Mouse (Mus musculus): ENCODE data around the gene Prrg1. TPM values are rescaled to one million over a fixed set of nuclear protein-coding genes. Genes with fewer than 3 reads are reported as not detected.
"Not testable (repeated sequence)": the region's sequence is repeated elsewhere in the genome, so short reads cannot be mapped to it uniquely, and the experiment has no call there.

Gene Prrg1
- total RNA-seq (2021): 1 to 10 TPM; 4.1 to 5.1 TPM
- long read RNA-seq, experiment 1, partial matches to known transcripts: 0 of 3 reads
- long read RNA-seq, experiment 1, other reads (novel, unspliced or antisense): 3 of 3 reads
- long read RNA-seq, experiment 2: 0 reads

DNA sequence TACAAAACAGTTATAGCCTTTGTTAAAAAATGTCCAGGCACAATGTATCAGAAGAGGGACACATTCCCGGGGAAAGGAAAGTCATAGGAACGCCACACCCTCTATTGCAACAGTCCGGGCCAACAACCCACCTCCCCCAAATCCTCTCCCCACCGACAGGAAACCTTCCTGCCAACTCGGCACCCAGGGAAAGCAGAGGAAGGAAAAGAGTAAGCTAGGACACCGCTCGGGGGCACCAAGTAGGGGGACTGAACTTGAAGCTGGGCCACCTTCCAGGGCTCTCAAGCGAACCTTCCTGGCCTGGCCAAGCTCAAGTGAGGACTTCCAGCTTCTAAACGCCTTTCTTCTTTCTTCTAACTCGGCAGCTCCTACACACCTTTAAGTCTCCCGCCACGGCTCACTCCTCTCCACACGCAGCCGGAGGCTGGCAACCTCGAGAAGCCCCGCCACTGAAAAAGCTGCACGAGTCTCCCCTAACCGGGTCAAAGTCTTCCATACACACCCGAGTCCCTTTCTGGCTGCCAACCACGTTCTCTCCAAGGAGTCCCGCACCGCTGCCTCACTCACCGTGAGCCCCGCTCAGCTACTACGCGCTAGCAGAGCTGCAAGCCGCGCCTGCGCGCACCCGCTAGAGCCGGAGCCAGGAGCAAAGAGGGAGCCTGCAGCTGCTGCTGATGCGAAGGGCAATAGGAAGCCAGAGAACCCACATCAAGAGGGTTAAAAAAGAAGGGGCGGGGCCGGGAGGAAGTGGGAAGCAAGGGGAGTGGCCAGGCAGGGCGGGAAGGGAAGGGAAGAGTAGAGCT lies at the start of gene Prrg1:
Gene Prrg1 (minus strand): TSS at position 695 of the 803 bp plus-strand sequence.
- TF ChIP-seq CTCF (conservative IDR thresholded peaks at IDR 0.05): no peak
- DNase-seq (ENCODE audit: low spot score in 2 of 2): peak; percentile 29 to 38
- peak within 1 kb of the TSS; percentile 54 for H3K4me3 ChIP-seq

DNA sequence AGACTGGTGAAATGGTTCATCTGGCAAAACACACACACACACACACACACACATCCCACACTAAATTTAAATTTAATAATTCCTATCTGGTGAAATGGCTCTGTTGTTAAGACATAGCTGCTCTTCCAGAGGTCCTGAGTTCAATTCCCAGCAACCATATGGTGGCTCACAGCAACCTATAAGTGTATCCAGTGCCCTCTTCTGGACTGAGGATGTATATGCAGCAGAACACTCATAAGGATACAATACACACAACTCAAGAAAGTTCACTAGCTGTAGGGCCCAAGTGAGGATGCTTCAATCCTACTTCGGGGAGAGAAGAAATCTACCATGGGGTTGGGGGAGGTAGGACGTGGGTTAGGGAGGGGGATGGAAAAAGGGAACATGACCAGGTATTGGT lies 22.1 kb upstream of the Prrg1 start:
- no peak; the same call in 1 of the 2 replicates for TF ChIP-seq CTCF (conservative IDR thresholded peaks at IDR 0.05)
- H3K4me3 ChIP-seq: no peak overlapping the region
- H3K27ac ChIP-seq: no peak overlapping the region
- no peak for DNase-seq (ENCODE audit: low spot score in 2 of 2)

More for the DNA sequence above, at the start of gene Prrg1:
- H3K27ac ChIP-seq: peak within 1 kb of the TSS; percentile 57; the same call in 1 of the 2 replicates

DNA sequence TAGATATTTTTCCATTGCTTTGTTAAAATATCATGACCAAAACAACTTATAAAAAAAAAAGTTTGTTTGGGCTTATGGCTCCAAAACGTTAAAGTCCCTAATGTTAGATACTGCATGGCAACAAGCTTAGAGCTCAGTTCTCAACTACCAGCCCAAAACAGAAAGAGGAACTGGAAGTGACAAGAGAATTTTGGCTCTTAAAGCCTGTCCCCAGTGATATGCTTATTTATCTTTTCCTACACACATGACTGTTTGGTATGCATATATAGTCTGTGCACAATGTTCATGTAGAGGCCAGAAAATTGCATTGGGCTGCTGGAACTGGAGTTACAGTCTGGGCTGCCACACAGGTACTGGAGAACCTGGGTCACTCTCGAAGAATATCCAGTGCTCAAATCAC lies 9.4 kb upstream of the Prrg1 start:
- no peak overlapping the region for H3K4me3 ChIP-seq
- TF ChIP-seq CTCF (conservative IDR thresholded peaks at IDR 0.05): no peak
- no peak for DNase-seq (ENCODE audit: low spot score in 2 of 2)
- no peak overlapping the region for H3K27ac ChIP-seq

DNA sequence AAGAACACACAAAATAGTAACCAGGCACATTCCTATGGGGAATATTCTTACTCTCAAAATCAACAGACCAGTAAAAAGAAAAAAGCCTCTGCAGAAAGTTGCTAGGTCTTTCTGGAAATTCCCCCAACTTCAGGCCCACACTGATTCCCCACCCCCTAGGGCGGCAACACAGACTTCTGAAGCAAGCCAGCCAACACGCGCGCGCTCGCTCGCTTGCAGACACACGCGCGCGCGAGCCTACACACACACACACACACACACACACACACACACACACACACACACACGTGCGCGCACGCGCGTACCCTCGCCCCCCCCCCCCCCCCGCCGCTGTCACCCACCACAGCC lies 868 bp downstream of the Prrg1 start:
- peak in 1 of 2 experiments; percentile 0 for DNase-seq (ENCODE audit: low spot score in 2 of 2)
- no peak overlapping the region; the same call in 1 of the 2 replicates for H3K4me3 ChIP-seq
- no peak overlapping the region for H3K27ac ChIP-seq
- no peak for TF ChIP-seq CTCF (conservative IDR thresholded peaks at IDR 0.05)

DNA sequence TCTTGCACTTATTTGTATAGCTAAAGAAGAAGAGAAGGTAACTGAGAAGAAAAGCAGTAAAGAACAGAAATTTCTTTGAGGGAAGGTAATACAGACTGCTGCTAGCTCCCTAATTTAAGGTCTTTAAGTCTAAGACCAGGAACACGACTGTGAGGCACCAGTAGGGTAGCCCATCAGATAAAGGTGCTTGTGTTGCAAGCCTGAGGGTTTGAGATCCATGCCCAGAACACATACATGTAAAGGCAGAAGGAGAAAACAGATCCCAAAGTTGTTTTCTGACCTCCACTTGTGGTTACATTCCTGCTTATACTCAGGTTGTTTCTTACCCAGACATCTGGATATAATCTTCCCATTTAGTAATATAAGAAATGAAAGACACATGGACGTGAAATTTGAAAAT lies 20.2 kb downstream of the Prrg1 start:
- no peak for DNase-seq (ENCODE audit: low spot score in 2 of 2)
- no peak for TF ChIP-seq CTCF (conservative IDR thresholded peaks at IDR 0.05)
- no peak overlapping the region for H3K27ac ChIP-seq
- H3K4me3 ChIP-seq: no peak overlapping the region

DNA sequence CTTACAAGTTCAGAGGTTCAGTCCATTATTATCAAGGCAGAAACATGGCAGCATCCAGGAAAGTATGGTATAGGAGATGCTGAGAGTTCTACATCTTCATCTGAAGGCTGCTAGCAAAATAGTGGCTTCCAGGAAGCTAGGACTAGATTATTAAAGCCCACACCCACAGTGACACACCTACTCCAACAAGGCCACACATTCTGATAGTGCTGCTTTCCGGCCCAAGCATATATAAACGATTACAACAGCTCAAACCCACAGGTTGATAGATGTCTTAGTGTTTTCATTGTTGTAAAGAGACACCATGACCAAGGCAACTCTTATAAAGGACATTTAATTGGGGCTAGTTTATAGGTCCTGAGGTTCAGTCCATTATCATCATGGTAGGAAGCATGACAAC lies 30.3 kb downstream of the Prrg1 start:
- H3K27ac ChIP-seq: no peak overlapping the region
- DNase-seq (ENCODE audit: low spot score in 2 of 2): no peak
- no peak overlapping the region for H3K4me3 ChIP-seq
- TF ChIP-seq CTCF (conservative IDR thresholded peaks at IDR 0.05): no peak

DNA sequence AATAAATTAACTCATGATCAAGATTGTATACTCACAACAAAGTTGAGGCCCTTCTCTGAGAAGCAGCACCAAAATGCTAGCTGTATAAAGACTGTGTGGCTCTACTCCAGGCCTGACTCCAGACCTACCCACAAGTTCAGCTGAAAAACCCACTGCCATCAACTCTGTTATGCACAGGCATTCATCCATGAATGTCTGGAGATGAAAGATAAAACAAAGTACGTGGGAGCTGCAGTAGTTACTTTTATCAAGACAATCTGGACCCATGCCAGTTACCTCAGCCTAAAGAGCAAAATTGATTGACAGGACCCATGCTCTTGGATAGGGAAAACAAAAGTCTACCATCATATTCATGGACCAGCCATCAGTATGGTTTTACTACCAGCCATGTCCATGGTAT lies 31.0 kb downstream of the Prrg1 start:
- TF ChIP-seq CTCF (conservative IDR thresholded peaks at IDR 0.05): no peak
- H3K27ac ChIP-seq: no peak overlapping the region
- no peak overlapping the region for H3K4me3 ChIP-seq
- DNase-seq (ENCODE audit: low spot score in 2 of 2): no peak

DNA sequence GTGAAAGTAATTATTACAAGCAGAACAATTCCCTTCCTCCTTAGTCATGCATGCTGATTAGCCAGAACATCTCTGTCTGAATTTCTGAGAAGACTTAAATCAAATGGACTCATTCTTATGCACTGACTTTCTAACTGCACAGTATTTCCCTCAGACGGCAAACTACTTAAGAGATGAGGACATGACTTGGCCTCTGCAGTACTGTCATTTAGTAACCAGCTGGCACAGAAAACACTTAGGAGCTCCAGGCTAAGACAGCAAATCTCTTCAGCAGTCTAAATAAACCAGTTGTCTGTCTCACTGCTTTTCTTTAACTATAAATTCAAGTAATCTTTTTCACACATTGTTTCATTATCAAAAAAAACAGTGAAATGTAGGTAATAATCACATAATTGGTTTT lies 36.0 kb downstream of the Prrg1 start:
- no peak overlapping the region for H3K27ac ChIP-seq
- no peak for DNase-seq (ENCODE audit: low spot score in 2 of 2)
- no peak for TF ChIP-seq CTCF (conservative IDR thresholded peaks at IDR 0.05)
- no peak overlapping the region for H3K4me3 ChIP-seq

DNA sequence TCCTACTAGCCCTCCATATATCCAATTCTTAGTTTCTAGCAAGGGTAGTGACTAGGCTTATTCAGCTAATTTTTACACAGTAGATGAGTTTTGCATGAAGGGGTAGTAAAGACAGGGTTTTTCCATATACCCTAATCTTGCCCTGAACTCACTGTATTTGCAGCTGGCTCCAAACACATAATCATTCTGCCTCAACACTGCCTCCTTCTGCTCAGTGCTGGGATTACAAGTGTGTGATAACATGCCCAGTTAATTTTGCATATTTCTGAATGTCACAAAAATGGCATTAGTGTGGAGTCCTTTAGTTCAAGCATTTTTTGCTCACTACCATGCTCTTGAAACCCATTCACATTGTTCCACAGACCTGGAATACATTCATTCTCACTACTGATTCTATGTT lies 44.0 kb downstream of the Prrg1 start:
- no peak for DNase-seq (ENCODE audit: low spot score in 2 of 2)
- H3K27ac ChIP-seq: no peak overlapping the region
- no peak overlapping the region for H3K4me3 ChIP-seq
- peak; percentile 42 for TF ChIP-seq CTCF (conservative IDR thresholded peaks at IDR 0.05)

DNA sequence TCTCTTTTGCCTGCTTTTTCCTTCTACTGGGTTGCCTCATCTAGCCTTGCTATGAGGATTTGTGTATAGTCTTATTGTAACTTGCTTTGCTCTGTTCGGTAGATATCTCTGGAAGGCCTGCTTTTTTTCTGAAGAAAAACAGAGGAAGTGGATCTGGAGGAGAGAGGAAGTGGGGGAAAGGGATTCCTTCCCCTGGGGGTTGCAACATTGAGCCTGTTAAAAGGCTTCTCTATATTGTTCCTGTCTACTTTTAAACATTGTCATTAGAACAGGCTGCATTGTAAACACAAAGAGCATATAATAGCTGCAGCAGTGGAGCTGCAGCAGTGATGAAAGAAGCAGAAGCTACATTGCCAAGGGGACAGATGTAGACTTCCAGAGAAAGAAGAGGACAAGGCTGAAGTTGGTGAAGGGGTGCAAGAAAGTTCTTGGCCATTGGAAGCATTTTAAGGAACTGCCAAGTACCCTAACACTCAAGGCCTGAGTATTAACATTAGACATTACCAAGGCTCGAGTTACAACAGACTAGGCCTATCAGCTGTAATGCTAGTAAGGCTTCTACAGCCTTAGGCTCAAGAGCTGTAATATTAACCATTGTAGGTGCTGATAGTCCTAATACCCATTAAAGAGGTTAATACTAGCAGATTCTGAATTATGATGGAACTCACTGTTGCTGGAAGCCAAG lies 44.9 kb downstream of the Prrg1 start:
- H3K4me3 ChIP-seq: no peak overlapping the region
- no peak for DNase-seq (ENCODE audit: low spot score in 2 of 2)
- no peak for TF ChIP-seq CTCF (conservative IDR thresholded peaks at IDR 0.05)
- no peak overlapping the region for H3K27ac ChIP-seq

DNA sequence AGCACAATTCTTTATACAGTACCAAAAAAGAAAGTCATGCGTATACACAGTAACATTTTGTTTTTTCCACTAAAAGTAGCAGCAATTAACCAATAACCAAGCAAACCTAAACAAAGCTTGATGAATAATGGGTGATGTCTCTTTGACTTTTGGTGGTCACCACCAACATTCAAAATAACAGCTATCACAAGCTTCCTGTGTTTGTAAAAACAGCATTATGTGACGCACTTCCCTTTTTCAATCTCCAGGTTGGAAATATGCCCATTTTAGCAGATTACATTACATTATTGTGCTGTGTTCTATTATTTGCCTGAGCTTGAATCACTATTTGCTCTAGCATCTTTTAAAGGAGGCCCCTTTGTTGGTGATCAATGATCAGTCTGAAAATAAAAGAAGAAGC lies 65.4 kb downstream of the Prrg1 start:
- H3K4me3 ChIP-seq: no peak overlapping the region
- TF ChIP-seq CTCF (conservative IDR thresholded peaks at IDR 0.05): no peak
- no peak overlapping the region for H3K27ac ChIP-seq
- DNase-seq (ENCODE audit: low spot score in 2 of 2): no peak

DNA sequence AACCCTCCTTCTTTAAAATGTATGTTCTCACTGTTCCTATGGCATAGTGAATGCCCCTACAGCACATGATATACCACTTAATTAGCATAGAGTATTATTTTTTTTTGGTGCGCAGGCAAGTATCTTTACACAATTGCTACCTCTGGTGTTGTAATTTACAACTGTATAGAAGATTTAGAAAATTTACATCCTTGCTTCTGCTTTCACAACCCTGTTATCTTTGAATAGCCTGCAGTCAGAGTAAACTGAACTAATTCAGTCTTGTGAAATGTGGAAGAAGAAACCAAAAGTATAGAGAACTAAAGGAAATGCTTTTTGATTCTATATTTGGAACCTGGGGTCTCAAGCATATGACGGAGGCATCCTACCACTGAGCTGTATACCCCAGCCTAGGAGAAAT lies 100.7 kb downstream of the Prrg1 start:
- no peak overlapping the region for H3K4me3 ChIP-seq
- no peak for DNase-seq (ENCODE audit: low spot score in 2 of 2)
- no peak for TF ChIP-seq CTCF (conservative IDR thresholded peaks at IDR 0.05)
- H3K27ac ChIP-seq: no peak overlapping the region

DNA sequence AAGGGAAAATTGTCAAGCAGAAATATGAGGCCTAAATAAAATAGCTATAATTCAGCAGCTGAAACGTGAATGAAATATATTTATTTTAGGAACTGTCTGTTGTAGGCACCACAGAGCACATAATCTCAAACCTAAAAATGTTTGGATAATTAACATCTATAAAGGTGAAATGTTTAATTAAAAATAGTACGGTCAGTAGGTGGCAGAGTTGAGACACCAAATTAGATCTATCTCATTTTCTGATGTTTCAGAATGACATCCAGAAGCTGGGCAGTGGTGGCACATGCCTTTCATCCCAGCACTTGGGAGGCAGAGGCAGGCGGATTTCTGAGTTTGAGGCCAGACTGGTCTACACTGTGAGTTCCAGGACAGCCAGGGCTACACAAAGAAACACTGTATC lies 104.0 kb downstream of the Prrg1 start:
- TF ChIP-seq CTCF (conservative IDR thresholded peaks at IDR 0.05): peak; percentile 63
- no peak overlapping the region for H3K4me3 ChIP-seq
- no peak overlapping the region for H3K27ac ChIP-seq
- DNase-seq (ENCODE audit: low spot score in 2 of 2): no peak

DNA sequence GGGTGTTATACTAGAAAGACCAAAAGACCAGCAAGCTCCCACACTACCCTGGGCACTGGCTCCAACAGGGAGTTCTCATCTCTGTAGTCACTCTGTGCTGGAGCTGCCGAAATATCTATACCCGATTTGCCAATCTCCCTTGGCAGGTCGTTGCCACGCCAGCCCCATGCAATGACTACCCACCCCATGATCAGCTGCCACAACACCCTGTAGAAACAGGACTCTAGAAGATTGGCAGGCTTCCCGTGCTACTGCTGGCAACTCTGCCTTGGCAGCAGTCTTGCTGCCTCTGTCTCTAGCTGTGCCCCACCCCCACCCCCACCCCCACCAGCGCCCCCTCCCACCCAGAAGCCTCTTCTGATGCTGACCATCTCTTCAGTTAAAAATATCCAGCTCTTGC lies 149.3 kb downstream of the Prrg1 start:
- H3K4me3 ChIP-seq: no peak overlapping the region
- TF ChIP-seq CTCF (conservative IDR thresholded peaks at IDR 0.05): no peak
- no peak overlapping the region for H3K27ac ChIP-seq
- peak; percentile 7 to 11 for DNase-seq (ENCODE audit: low spot score in 2 of 2)

DNA sequence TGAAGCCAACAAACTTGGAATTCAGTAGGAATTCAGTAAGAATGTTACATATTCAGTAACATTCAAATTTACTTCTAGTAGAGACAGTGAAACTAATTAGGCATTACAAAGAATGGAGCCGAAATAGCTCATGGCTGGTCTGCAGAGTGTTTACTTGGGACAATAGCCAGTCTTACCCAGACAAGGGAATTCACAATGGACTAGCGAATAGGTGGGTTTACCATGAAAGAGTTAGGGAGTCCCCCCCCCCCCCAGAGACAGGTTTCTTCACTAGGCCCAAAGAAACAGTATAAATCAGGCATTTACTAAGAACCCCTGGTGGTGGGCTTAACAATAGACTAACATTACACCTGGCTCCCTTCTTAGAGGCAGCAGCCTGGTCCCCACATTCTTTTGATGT lies 180.3 kb downstream of the Prrg1 start:
- not testable (repeated sequence) for DNase-seq (ENCODE audit: low spot score in 2 of 2); H3K27ac ChIP-seq; H3K4me3 ChIP-seq
